Mouse (Mus musculus) adipocyte (in vitro differentiated cells): Measurements from ENCODE around the gene Vps33a.

Source experiments
- DNase-seq: peaks from one replicate; pipeline ENCODE4 v3.0.0-alpha.2; 2016; ENCODE audit warnings: low spot score

The Vps33a gene

GRCm38 (mm10) chr5:123572357-123573186 is at the start of gene Vps33a:
TSS of gene Vps33a (minus strand) at chr5:123573038.
- peak; percentile 99 for DNase-seq

DNA sequence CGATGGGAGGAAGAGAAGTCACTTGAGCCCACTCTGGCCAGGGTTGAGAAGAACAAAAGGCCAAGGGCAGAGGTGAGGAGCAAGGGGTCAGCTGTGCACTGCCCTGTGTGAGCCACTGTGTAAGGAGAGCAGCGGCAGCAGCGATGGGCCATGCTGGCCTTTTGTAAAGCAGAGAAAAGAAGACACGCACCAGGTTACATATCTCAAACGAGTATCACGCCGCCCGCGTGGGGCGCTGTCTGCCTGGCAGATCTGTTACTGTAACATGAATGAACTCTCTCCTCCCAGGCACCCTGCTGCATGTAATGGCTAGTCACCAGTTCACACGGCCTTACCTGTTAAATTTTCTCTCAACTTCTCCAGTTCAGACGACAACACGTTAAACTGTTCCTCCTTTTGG is 49.6 kb upstream of the Vps33a start:
- no peak for DNase-seq

DNA sequence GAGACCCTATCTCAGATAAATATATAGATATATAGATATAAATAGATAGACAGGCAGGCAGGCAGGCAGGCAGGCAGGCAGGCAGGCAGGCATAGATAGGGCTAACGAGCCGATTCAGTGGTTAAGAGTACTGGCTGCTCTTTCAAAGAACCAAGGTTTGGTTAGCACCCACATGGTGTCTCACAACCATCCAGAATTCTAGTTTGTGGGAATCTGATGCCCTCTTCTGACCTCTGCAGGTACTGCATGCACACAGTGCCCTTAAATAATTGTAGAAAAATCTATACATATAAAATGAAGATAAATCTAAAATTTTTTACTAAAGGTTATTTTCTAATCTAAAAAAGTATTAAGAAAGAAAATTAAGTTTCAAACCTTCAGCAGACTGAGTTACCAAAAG is 45.7 kb upstream of the Vps33a start:
- DNase-seq: peak; percentile 16

DNA sequence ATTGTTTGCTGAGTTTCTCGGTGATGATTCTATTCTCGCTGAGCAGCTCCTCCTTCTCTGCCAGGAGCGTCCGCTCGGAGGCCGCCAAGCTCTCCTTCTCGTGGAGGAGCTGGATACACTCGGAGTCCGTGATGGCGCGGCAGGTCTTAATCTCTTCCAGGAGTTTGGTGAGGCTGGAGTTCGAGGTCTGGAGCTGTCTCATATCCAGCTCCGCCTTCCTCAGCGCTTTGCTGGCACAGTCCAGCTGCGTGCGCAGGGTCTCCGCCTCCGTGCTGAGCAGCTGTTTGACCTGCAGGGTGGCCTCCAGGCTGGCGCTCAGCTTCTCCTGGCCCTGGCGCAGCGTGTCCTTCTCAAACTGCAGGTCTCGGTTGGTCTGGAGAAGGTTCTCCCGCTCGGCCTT is 41.4 kb upstream of the Vps33a start:
- no peak for DNase-seq

- DNase-seq: peak; percentile 89
Measured at GRCm38 (mm10) chr5:123609843-123610242, 37.0 kb upstream of the Vps33a start.

- no peak for DNase-seq
Measured at GRCm38 (mm10) chr5:123609416-123609815, 36.6 kb upstream of the Vps33a start.

GRCm38 (mm10) chr5:123607211-123607669 is 34.4 kb upstream of the Vps33a start:
- no peak for DNase-seq

DNA sequence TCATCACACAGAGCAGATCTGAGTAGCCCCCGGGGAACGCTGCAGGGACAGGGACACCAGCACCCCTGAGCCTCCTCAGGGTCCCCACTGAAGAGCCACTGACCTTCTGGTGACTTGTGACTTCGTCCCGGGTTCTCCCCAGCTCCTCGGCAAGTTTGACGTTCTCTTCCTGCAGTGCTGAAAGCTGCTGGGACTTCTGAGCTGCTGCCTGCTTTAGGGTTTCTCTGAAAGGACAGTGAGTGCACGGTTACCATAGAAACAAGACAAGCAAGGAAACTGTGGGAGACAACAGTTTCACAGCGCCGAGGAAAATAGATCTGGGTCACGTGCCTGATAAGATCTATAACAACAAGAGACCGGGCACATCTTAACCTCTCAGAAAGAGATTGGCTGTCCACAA is 30.7 kb upstream of the Vps33a start:
- DNase-seq: no peak

DNA sequence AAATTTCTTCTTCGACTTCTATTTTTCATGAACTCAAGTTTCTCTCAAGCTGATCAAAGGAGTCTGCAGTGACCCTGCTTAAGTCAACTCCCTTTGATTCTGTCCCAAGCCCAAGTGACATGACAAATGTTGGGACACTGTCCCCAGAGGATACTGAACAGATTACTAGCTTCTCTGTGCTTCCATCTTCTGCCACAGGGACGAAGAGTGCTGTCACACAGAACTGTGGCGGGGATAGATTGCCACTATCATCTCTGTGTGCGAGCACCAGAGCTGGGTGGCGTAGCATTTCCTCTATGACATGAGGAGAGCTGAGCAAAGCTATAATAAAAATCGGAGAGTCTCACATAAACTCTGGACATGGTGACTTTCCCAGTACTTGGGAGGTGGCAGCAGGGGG is 29.3 kb upstream of the Vps33a start:
- DNase-seq: no peak

DNA sequence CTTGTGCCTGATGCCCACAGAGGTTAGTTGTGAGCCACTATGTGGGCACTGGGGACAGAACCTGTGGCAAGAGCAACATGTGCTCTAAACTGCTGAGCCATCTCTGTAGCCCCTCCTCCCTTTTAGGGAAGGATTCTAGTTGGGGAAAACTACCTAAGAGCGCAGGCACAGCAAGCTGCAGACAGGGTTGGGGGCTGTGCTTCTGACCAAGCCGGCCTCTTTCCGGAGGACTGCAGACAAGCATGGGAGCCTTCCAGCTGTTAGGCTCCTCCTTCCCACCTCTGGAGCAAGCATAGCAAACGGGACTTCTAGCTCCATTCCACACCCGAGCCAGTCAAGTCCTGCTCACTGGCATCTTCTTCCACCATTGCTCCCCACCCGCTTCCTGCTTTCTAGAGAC is 26.5 kb upstream of the Vps33a start:
- no peak for DNase-seq

- no peak for DNase-seq
Measured at GRCm38 (mm10) chr5:123593622-123594280, 20.9 kb upstream of the Vps33a start.

- DNase-seq: no peak
Measured at GRCm38 (mm10) chr5:123580043-123580442, 7.2 kb upstream of the Vps33a start.

GRCm38 (mm10) chr5:123576696-123577095 is 3.9 kb upstream of the Vps33a start:
- peak; percentile 72 for DNase-seq

DNA sequence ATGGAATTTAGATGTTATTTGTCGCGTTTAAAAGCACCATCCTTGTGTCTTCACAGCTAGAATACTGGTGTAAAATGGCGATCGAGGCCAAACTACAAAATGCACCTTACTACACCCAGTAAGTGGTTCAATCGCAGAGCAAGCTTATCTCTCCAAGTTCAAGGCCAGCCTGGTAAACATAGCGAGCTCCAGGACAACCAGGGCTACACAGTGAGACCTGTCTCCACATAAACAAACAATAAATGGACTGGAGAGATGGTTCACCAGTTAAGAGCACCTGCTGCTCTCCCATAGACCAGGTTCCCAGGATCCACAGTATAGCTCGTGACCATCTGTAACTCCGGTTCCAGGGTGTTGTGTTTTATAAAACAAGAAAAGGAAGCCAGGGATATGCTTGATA is 524 bp upstream of the Vps33a start:
- peak; percentile 12 for DNase-seq

DNA sequence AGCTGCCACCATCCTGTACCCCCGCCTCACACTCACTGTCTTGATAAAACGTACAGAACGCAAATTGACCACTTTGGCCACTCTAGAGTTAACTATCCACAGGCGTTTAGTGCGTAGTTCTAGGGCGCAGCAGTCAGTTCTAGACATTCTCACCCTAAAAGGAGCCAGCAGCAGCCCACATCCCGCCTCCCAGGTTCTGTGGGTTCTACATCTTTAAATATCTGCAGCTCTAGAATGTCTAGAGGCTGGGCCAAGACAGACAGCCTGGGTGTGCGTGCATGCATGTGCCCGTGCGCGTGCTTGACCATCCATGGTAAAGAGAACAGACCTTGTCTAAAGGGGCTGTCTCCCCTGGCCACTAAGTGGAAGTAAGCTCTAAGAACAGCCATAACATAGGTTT is 11.7 kb downstream of the Vps33a start:
- no peak for DNase-seq

- no peak for DNase-seq
Measured at GRCm38 (mm10) chr5:123559588-123559987, 13.2 kb downstream of the Vps33a start.

GRCm38 (mm10) chr5:123556451-123556850 is 16.4 kb downstream of the Vps33a start:
- no peak for DNase-seq

- no peak for DNase-seq
Measured at GRCm38 (mm10) chr5:123555693-123556092, 17.1 kb downstream of the Vps33a start.

DNA sequence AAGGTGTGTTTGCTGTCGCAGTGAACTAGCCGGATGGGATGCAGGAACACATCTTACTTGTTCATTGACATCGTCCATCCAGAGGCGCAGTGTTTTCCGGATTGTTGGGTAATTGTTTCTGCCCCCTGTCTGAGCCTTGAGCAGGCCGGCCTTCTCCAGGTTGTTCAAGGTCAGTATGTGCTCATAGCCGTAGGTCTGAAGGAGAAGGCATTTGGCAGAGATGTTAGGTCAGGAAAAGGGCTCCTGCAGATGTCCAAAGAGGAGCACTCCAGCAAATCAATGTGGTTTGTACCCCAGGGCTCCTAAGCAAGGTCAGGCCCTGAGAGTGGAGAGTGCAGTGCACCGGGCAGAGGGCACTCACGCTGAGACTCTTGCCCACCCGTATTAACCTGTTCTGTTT is 39.0 kb downstream of the Vps33a start:
- no peak for DNase-seq

- no peak for DNase-seq
Measured at GRCm38 (mm10) chr5:123530056-123530455, 42.8 kb downstream of the Vps33a start.

- DNase-seq: no peak
Measured at GRCm38 (mm10) chr5:123528641-123529040, 44.2 kb downstream of the Vps33a start.

- no peak for DNase-seq
Measured at GRCm38 (mm10) chr5:123525916-123526495, 46.8 kb downstream of the Vps33a start.

GRCm38 (mm10) chr5:123525281-123525680 is 47.6 kb downstream of the Vps33a start, which contains the start of gene Gm49027:
TSS of gene Gm49027 (minus strand) at chr5:123525488.
- no peak for DNase-seq
